Mouse (Mus musculus): ENCODE measurements around the gene Srsf7.

Srsf7 gene

DNA sequence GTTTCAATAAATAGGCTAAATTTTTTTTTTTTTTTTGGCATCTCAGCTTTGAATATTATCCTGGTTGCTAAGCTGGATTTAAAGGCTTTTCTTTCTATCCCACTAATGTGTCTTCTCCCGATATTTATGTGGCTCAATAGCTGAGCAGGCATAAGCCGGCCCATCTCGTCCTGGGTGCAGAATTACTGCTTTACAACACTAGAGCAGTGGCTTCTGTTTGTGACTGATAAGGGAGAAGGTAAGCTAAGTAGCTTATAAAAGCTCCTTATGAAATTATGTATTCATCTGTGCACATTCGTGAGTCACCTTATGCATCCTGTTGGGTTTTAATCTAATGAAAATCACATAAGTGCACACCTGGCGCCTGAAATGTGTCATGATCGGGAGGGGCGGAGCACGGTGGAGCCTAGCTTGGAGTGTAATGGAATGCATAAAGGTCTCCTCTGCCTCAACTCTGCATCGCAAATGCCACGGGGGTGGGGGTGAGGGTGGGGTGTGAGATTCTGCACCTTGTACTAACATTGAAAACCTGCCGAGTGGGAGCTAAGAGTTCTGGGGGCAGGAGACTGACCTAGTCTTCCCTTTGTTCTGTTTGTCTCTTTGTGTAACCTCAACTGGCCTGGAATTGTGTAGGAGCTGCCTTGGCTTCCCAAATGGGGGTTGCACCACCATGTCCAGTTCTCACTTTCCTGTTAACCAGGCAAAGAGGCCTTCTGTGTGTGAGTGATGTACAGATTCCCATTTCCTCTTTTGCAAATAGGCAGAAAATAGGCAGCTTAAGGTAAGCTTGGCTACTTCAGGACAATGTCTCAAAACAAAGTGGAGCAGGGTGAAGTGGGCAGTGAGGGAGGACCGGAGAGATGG is 54.1 kb downstream of the Srsf7 start:
- DNase-seq: no peak

DNA sequence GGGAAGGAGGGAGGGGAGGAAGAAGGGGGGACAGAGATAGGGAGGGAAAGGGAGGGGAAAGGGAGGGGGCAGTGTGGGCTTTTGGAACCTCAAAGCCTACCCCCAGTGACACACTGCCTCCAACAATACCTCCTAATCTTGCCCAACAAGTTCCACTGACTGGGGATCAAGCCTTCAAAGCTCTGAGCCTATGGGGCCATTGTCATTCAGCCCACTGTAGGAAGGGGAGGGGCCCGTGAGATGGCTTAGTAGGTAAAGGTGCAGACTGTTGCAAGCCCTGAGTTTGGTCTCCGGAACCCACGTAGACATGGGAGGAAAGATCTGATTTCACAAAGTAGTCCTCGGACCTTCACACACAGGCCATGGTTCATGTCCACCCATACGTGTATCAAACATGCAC is 55.8 kb downstream of the Srsf7 start:
- DNase-seq: no peak
